Mouse (Mus musculus): ENCODE data around the gene Olfr1045. TPM values are rescaled to one million over a fixed set of nuclear protein-coding genes. Genes with fewer than 3 reads are reported as not detected.
"Not testable (repeated sequence)": the region's sequence is repeated elsewhere in the genome, so short reads cannot be mapped to it uniquely, and the experiment has no call there.

The Olfr1045 gene
- polyA plus RNA-seq, 1 experiment: not detected

GRCm38 (mm10) chr2:86179950-86180349, 22.9 kb downstream of the Olfr1045 start:
- H3K27me3 ChIP-seq (ENCODE audit: control insufficient read depth, insufficient read depth, low read length, poor library complexity, severe bottlenecking): no peaks in the 10 kb centered on the region
- TF ChIP-seq POLR2A (IDR thresholded peaks at IDR 0.05; ENCODE audit: insufficient read depth, low read length) (no peak), EP300 (IDR thresholded peaks at IDR 0.05; ENCODE audit: insufficient read depth, low read depth, low read length) (0 out of 2 replicates have a peak, but pooled peaks have one; percentile 15)
- no peaks in the 10 kb centered on the region for H3K36me3 ChIP-seq (ENCODE audit: control insufficient read depth, insufficient read depth, low read length, poor library complexity, severe bottlenecking)
- H3K27ac ChIP-seq (ENCODE audit: insufficient read depth, low read length): no peak overlapping the region
- H3K9me3 ChIP-seq (replicated peaks; ENCODE audit: control insufficient read depth, insufficient read depth, low read length, poor library complexity, severe bottlenecking): no peaks in the 10 kb centered on the region; the same call in 1 of the 2 replicates
- no peaks in the 10 kb centered on the region for H3K4me1 ChIP-seq (ENCODE audit: control insufficient read depth, insufficient read depth, low read length)
- H3K4me3 ChIP-seq (ENCODE audit: low read depth, low read length): no peak overlapping the region
- no peak overlapping the region for H3K9ac ChIP-seq (ENCODE audit: low read depth, poor library complexity, severe bottlenecking)

GRCm38 (mm10) chr2:86177720-86178119, 25.1 kb downstream of the Olfr1045 start, which contains the start of gene Olfr1044:
Gene Olfr1044 (minus strand): TSS chr2:86177820.
- no peak within 1 kb of the TSS for H3K27ac ChIP-seq (ENCODE audit: insufficient read depth, low read length)
- no peaks in the 10 kb centered on the region for H3K9me3 ChIP-seq (replicated peaks; ENCODE audit: control insufficient read depth, insufficient read depth, low read length, poor library complexity, severe bottlenecking)
- TF ChIP-seq CTCF (IDR thresholded peaks at IDR 0.05; ENCODE audit: low read depth, low read length): no peak
- no peak for TF ChIP-seq POLR2A (IDR thresholded peaks at IDR 0.05; ENCODE audit: insufficient read depth, low read length)
- no peak for TF ChIP-seq EP300 (IDR thresholded peaks at IDR 0.05; ENCODE audit: insufficient read depth, low read depth, low read length)
- no peaks in the 10 kb centered on the region for H3K27me3 ChIP-seq (ENCODE audit: control insufficient read depth, insufficient read depth, low read length, poor library complexity, severe bottlenecking)
- H3K4me3 ChIP-seq (ENCODE audit: low read depth, low read length): no peak within 1 kb of the TSS
- H3K36me3 ChIP-seq (ENCODE audit: control insufficient read depth, insufficient read depth, low read length, poor library complexity, severe bottlenecking): no peaks in the 10 kb centered on the region
- no peak within 1 kb of the TSS for H3K9ac ChIP-seq (ENCODE audit: low read depth, poor library complexity, severe bottlenecking)
- H3K4me1 ChIP-seq (ENCODE audit: control insufficient read depth, insufficient read depth, low read length): no peaks in the 10 kb centered on the region

- H3K27me3 ChIP-seq (ENCODE audit: control insufficient read depth, insufficient read depth, low read length, poor library complexity, severe bottlenecking): not testable (repeated sequence)
Measured at GRCm38 (mm10) chr2:86175422-86175821, 27.4 kb downstream of the Olfr1045 start.

GRCm38 (mm10) chr2:86167422-86167821, 35.4 kb downstream of the Olfr1045 start, which contains the start of gene Olfr1043:
Gene Olfr1043 (minus strand): TSS chr2:86167522.
- TF ChIP-seq EP300 (IDR thresholded peaks at IDR 0.05; ENCODE audit: insufficient read depth, low read depth, low read length): no peak
- TF ChIP-seq CTCF (IDR thresholded peaks at IDR 0.05; ENCODE audit: low read depth, low read length): no peak
- no peak for TF ChIP-seq POLR2A (IDR thresholded peaks at IDR 0.05; ENCODE audit: insufficient read depth, low read length)
- Histone ChIP-seq H3K9me3 (replicated peaks; ENCODE audit: control insufficient read depth, insufficient read depth, low read length, poor library complexity, severe bottlenecking) (no peaks in the 10 kb centered on the region), H3K36me3 (ENCODE audit: control insufficient read depth, insufficient read depth, low read length, poor library complexity, severe bottlenecking) (no peaks in the 10 kb centered on the region), H3K27ac (ENCODE audit: insufficient read depth, low read length) (no peak within 1 kb of the TSS), H3K9ac (ENCODE audit: low read depth, poor library complexity, severe bottlenecking) (no peak within 1 kb of the TSS), H3K27me3 (ENCODE audit: control insufficient read depth, insufficient read depth, low read length, poor library complexity, severe bottlenecking) (no peaks in the 10 kb centered on the region), H3K4me1 (ENCODE audit: control insufficient read depth, insufficient read depth, low read length) (no peaks in the 10 kb centered on the region), H3K4me3 (ENCODE audit: low read depth, low read length) (no peak within 1 kb of the TSS)

More at GRCm38 (mm10) chr2:86175422-86175821, 27.4 kb downstream of the Olfr1045 start:
- H3K36me3 ChIP-seq (ENCODE audit: control insufficient read depth, insufficient read depth, low read length, poor library complexity, severe bottlenecking); H3K9me3 ChIP-seq (replicated peaks; ENCODE audit: control insufficient read depth, insufficient read depth, low read length, poor library complexity, severe bottlenecking); H3K9ac ChIP-seq (ENCODE audit: low read depth, poor library complexity, severe bottlenecking); H3K4me3 ChIP-seq (ENCODE audit: low read depth, low read length); H3K4me1 ChIP-seq (ENCODE audit: control insufficient read depth, insufficient read depth, low read length); H3K27ac ChIP-seq (ENCODE audit: insufficient read depth, low read length): not testable (repeated sequence)

- no peaks in the 10 kb centered on the region for H3K36me3 ChIP-seq (ENCODE audit: control insufficient read depth, insufficient read depth, low read length, poor library complexity, severe bottlenecking)
- no peak for TF ChIP-seq CTCF (IDR thresholded peaks at IDR 0.05; ENCODE audit: low read depth, low read length)
- no peak for TF ChIP-seq EP300 (IDR thresholded peaks at IDR 0.05; ENCODE audit: insufficient read depth, low read depth, low read length)
- no peak for TF ChIP-seq POLR2A (IDR thresholded peaks at IDR 0.05; ENCODE audit: insufficient read depth, low read length)
- H3K9ac ChIP-seq (ENCODE audit: low read depth, poor library complexity, severe bottlenecking): no peak within 1 kb of the TSS
- no peaks in the 10 kb centered on the region for H3K27me3 ChIP-seq (ENCODE audit: control insufficient read depth, insufficient read depth, low read length, poor library complexity, severe bottlenecking)
- H3K9me3 ChIP-seq (replicated peaks; ENCODE audit: control insufficient read depth, insufficient read depth, low read length, poor library complexity, severe bottlenecking): no peaks in the 10 kb centered on the region
- H3K4me3 ChIP-seq (ENCODE audit: low read depth, low read length): no peak within 1 kb of the TSS
- no peaks in the 10 kb centered on the region for H3K4me1 ChIP-seq (ENCODE audit: control insufficient read depth, insufficient read depth, low read length)
- no peak within 1 kb of the TSS for H3K27ac ChIP-seq (ENCODE audit: insufficient read depth, low read length)
Measured at GRCm38 (mm10) chr2:86161738-86162137, 41.1 kb downstream of the Olfr1045 start, which contains the start of gene Olfr1042. Gene Olfr1042 (minus strand): TSS chr2:86161838.

- TF ChIP-seq POLR2A (IDR thresholded peaks at IDR 0.05; ENCODE audit: insufficient read depth, low read length): no peak
- H3K4me3 ChIP-seq (ENCODE audit: low read depth, low read length): no peak within 1 kb of the TSS
- no peak within 1 kb of the TSS for H3K9ac ChIP-seq (ENCODE audit: low read depth, poor library complexity, severe bottlenecking)
- no peaks in the 10 kb centered on the region for H3K27me3 ChIP-seq (ENCODE audit: control insufficient read depth, insufficient read depth, low read length, poor library complexity, severe bottlenecking)
- H3K4me1 ChIP-seq (ENCODE audit: control insufficient read depth, insufficient read depth, low read length): no peaks in the 10 kb centered on the region
- H3K27ac ChIP-seq (ENCODE audit: insufficient read depth, low read length): no peak within 1 kb of the TSS
- H3K9me3 ChIP-seq (replicated peaks; ENCODE audit: control insufficient read depth, insufficient read depth, low read length, poor library complexity, severe bottlenecking): no peaks in the 10 kb centered on the region
- no peaks in the 10 kb centered on the region for H3K36me3 ChIP-seq (ENCODE audit: control insufficient read depth, insufficient read depth, low read length, poor library complexity, severe bottlenecking)
Measured at GRCm38 (mm10) chr2:86146632-86147031, 56.2 kb downstream of the Olfr1045 start, which contains the start of gene Olfr1040. Gene Olfr1040 (minus strand): TSS chr2:86146732.

Other genes starting within 250 kb of the Olfr1045 start
- gene Olfr1029, start 229.1 kb downstream of the Olfr1045 start, polyA plus RNA-seq (2011; ENCODE audit: insufficient read depth, insufficient read length, low read depth, missing spikeins): not detected in 2 replicates
- not detected in 2 replicates for gene Olfr1030, start 223.7 kb downstream of the Olfr1045 start, polyA plus RNA-seq (2011; ENCODE audit: insufficient read depth, insufficient read length, low read depth, missing spikeins)
- gene Olfr1031, start 212.7 kb downstream of the Olfr1045 start, polyA plus RNA-seq (2011; ENCODE audit: insufficient read depth, insufficient read length, low read depth, missing spikeins): not detected in 2 replicates
- gene Olfr1032, start 197.5 kb downstream of the Olfr1045 start, polyA plus RNA-seq (2011; ENCODE audit: insufficient read depth, insufficient read length, low read depth, missing spikeins): not detected in 2 replicates
- not detected in 2 replicates for gene Olfr1033, start 182.4 kb downstream of the Olfr1045 start, polyA plus RNA-seq (2011; ENCODE audit: insufficient read depth, insufficient read length, low read depth, missing spikeins)
- gene Olfr1034, start 157.1 kb downstream of the Olfr1045 start, polyA plus RNA-seq (2011; ENCODE audit: insufficient read depth, insufficient read length, low read depth, missing spikeins): not detected in 2 replicates
- gene Olfr1036, start 129.0 kb downstream of the Olfr1045 start, polyA plus RNA-seq (2011; ENCODE audit: insufficient read depth, insufficient read length, low read depth, missing spikeins): not detected in 2 replicates
- not detected in 2 replicates for gene Olfr1037, start 115.6 kb downstream of the Olfr1045 start, polyA plus RNA-seq (2011; ENCODE audit: insufficient read depth, insufficient read length, low read depth, missing spikeins)
- gene Olfr1039, start 67.1 kb downstream of the Olfr1045 start, polyA plus RNA-seq (2011; ENCODE audit: insufficient read depth, insufficient read length, low read depth, missing spikeins): not detected in 2 replicates
- not detected in 2 replicates for gene Olfr1040, start 56.3 kb downstream of the Olfr1045 start, polyA plus RNA-seq (2011; ENCODE audit: insufficient read depth, insufficient read length, low read depth, missing spikeins)
- gene Olfr1042, start 41.2 kb downstream of the Olfr1045 start, polyA plus RNA-seq (2011; ENCODE audit: insufficient read depth, insufficient read length, low read depth, missing spikeins): not detected in 2 replicates
- gene Olfr1043, start 35.5 kb downstream of the Olfr1045 start, polyA plus RNA-seq (2011; ENCODE audit: insufficient read depth, insufficient read length, low read depth, missing spikeins): not detected in 2 replicates
- not detected in 2 replicates for gene Olfr1044, start 25.2 kb downstream of the Olfr1045 start, polyA plus RNA-seq (2011; ENCODE audit: insufficient read depth, insufficient read length, low read depth, missing spikeins)
- gene Olfr52, start 17.3 kb downstream of the Olfr1045 start, polyA plus RNA-seq (2011; ENCODE audit: insufficient read depth, insufficient read length, low read depth, missing spikeins): not detected in 2 replicates
- gene Olfr1046, start 16.3 kb upstream of the Olfr1045 start, polyA plus RNA-seq (2011; ENCODE audit: insufficient read depth, insufficient read length, low read depth, missing spikeins): not detected in 2 replicates
- gene Olfr1047, start 28.4 kb upstream of the Olfr1045 start, polyA plus RNA-seq (2011; ENCODE audit: insufficient read depth, insufficient read length, low read depth, missing spikeins): not detected in 2 replicates
- gene Olfr1048, start 37.3 kb upstream of the Olfr1045 start, polyA plus RNA-seq (2011; ENCODE audit: insufficient read depth, insufficient read length, low read depth, missing spikeins): not detected in 2 replicates
- not detected in 2 replicates for gene Olfr1049, start 55.3 kb upstream of the Olfr1045 start, polyA plus RNA-seq (2011; ENCODE audit: insufficient read depth, insufficient read length, low read depth, missing spikeins)
- not detected in 2 replicates for gene Olfr1051, start 76.1 kb upstream of the Olfr1045 start, polyA plus RNA-seq (2011; ENCODE audit: insufficient read depth, insufficient read length, low read depth, missing spikeins)
- gene Olfr1052, start 89.4 kb upstream of the Olfr1045 start, polyA plus RNA-seq (2011; ENCODE audit: insufficient read depth, insufficient read length, low read depth, missing spikeins): not detected in 2 replicates
- gene Olfr1053, start 112.3 kb upstream of the Olfr1045 start, polyA plus RNA-seq (2011; ENCODE audit: insufficient read depth, insufficient read length, low read depth, missing spikeins): not detected in 2 replicates
- not detected in 2 replicates for gene Olfr1054, start 132.4 kb upstream of the Olfr1045 start, polyA plus RNA-seq (2011; ENCODE audit: insufficient read depth, insufficient read length, low read depth, missing spikeins)
- not detected in 2 replicates for gene Olfr1055, start 147.3 kb upstream of the Olfr1045 start, polyA plus RNA-seq (2011; ENCODE audit: insufficient read depth, insufficient read length, low read depth, missing spikeins)
- gene Olfr1056, start 159.5 kb upstream of the Olfr1045 start, polyA plus RNA-seq (2011; ENCODE audit: insufficient read depth, insufficient read length, low read depth, missing spikeins): not detected in 2 replicates
- gene Olfr1057, start 175.4 kb upstream of the Olfr1045 start, polyA plus RNA-seq (2011; ENCODE audit: insufficient read depth, insufficient read length, low read depth, missing spikeins): not detected in 2 replicates
- gene Olfr1058, start 185.6 kb upstream of the Olfr1045 start, polyA plus RNA-seq (2011; ENCODE audit: insufficient read depth, insufficient read length, low read depth, missing spikeins): not detected in 2 replicates
- not detected in 2 replicates for gene Olfr1061, start 211.0 kb upstream of the Olfr1045 start, polyA plus RNA-seq (2011; ENCODE audit: insufficient read depth, insufficient read length, low read depth, missing spikeins)
- not detected in 2 replicates for gene Olfr1062, start 223.7 kb upstream of the Olfr1045 start, polyA plus RNA-seq (2011; ENCODE audit: insufficient read depth, insufficient read length, low read depth, missing spikeins)
- not detected in 2 replicates for gene Olfr1065, start 247.6 kb upstream of the Olfr1045 start, polyA plus RNA-seq (2011; ENCODE audit: insufficient read depth, insufficient read length, low read depth, missing spikeins)

All from ES-Bruce4 (cell line).